Mouse (Mus musculus) testis, adult 2 months (tissue): Measurements from ENCODE around the gene Wdr81. TPM values are rescaled to one million over a fixed set of nuclear protein-coding genes. Genes with fewer than 3 reads are reported as not detected.
A peak's percentile ranks its signal among the peaks of the same experiment; 100 is the strongest.

Experiments used
- H3K27ac ChIP-seq: fragments of 200-500 bp; 2 replicates; pipeline ENCODE4 v1.5.1; 2012; ENCODE audit warnings: low read depth, low read length; ENCODE audit not compliant: control insufficient read depth, insufficient read depth
- H3K27me3 ChIP-seq: fragments of 200-500 bp; 2 replicates; pipeline ENCODE4 v1.6.1; 2012; ENCODE audit warnings: mild to moderate bottlenecking, low read length, moderate library complexity; ENCODE audit not compliant: control insufficient read depth, insufficient read depth
- H3K36me3 ChIP-seq: fragments of 200-500 bp; 2 replicates; pipeline ENCODE4 v1.6.1; 2012; ENCODE audit warnings: mild to moderate bottlenecking, low read length; ENCODE audit not compliant: control insufficient read depth, insufficient read depth
- H3K4me1 ChIP-seq: fragments of 200-500 bp; 2 replicates; pipeline ENCODE4 v1.6.1; 2012; ENCODE audit warnings: low read length; ENCODE audit not compliant: control insufficient read depth, insufficient read depth
- H3K4me3 ChIP-seq: fragments of 200-500 bp; 2 replicates; pipeline ENCODE4 v1.5.1; 2012; ENCODE audit warnings: low read depth, mild to moderate bottlenecking, low read length, moderate library complexity, mixed read lengths; ENCODE audit not compliant: control insufficient read depth
- CTCF ChIP-seq: fragments of 200-500 bp; IDR thresholded peaks from 2 replicates; pipeline ENCODE4 v1.5.1; 2012; ENCODE audit warnings: low read depth, mild to moderate bottlenecking, inconsistent platforms, low read length, moderate library complexity; ENCODE audit not compliant: control insufficient read depth, insufficient read depth, insufficient replicate concordance
- POLR2A ChIP-seq: fragments of 200-500 bp; IDR thresholded peaks from 2 replicates; pipeline ENCODE4 v1.6.1; 2012; ENCODE audit warnings: low read depth, mild to moderate bottlenecking, inconsistent platforms, low read length, moderate library complexity; ENCODE audit not compliant: control insufficient read depth
- polyA plus RNA-seq: library from polyadenylated mRNA; depleted of rRNA; stranded (reverse); fragments of >200 nt; gene quantifications from 2 replicates; pipeline ENCODE4 v1.2.3, GENCODE M21; 2012

Wdr81 gene
- polyA plus RNA-seq, 1 experiment: 5.1 TPM

- no peak overlapping the region for H3K4me3 ChIP-seq
- TF ChIP-seq POLR2A (no peak), CTCF (no peak)
- no peak overlapping the region for H3K27ac ChIP-seq
- no peaks in the 10 kb centered on the region for H3K36me3 ChIP-seq
- no peaks in the 10 kb centered on the region for H3K27me3 ChIP-seq
- no peaks in the 10 kb centered on the region for H3K4me1 ChIP-seq
These were observed 33.6 kb downstream of the Wdr81 start for GRCm38 (mm10) chr11:75420810-75421374.

- H3K4me3 ChIP-seq: no peak overlapping the region
- H3K27me3 ChIP-seq: no peaks in the 10 kb centered on the region
- H3K4me1 ChIP-seq: no peaks in the 10 kb centered on the region
- H3K27ac ChIP-seq: no peak overlapping the region
- no peak for TF ChIP-seq POLR2A
- no peak for TF ChIP-seq CTCF
- no peaks in the 10 kb centered on the region for H3K36me3 ChIP-seq
These were observed 34.5 kb downstream of the Wdr81 start for GRCm38 (mm10) chr11:75420037-75420436.

GRCm38 (mm10) chr11:75415994-75416393 is 38.5 kb downstream of the Wdr81 start:
- no peak overlapping the region for H3K4me3 ChIP-seq
- no peaks in the 10 kb centered on the region for H3K27me3 ChIP-seq
- no peaks in the 10 kb centered on the region for H3K36me3 ChIP-seq
- TF ChIP-seq CTCF (no peak), POLR2A (no peak)
- H3K4me1 ChIP-seq: no peaks in the 10 kb centered on the region
- no peak overlapping the region for H3K27ac ChIP-seq

GRCm38 (mm10) chr11:75415096-75415495 is 39.4 kb downstream of the Wdr81 start:
- Histone ChIP-seq H3K27me3 (no peaks in the 10 kb centered on the region), H3K27ac (no peak overlapping the region), H3K36me3 (no peaks in the 10 kb centered on the region), H3K4me3 (no peak overlapping the region), H3K4me1 (no peaks in the 10 kb centered on the region)
- TF ChIP-seq CTCF (no peak), POLR2A (no peak)

- H3K4me3 ChIP-seq: no peak overlapping the region
- H3K27me3 ChIP-seq: no peaks in the 10 kb centered on the region
- H3K36me3 ChIP-seq: no peaks in the 10 kb centered on the region
- H3K27ac ChIP-seq: no peak overlapping the region
- TF ChIP-seq POLR2A: no peak
- TF ChIP-seq CTCF: no peak
- no peaks in the 10 kb centered on the region for H3K4me1 ChIP-seq
These were observed 43.9 kb downstream of the Wdr81 start for GRCm38 (mm10) chr11:75410591-75410990.

GRCm38 (mm10) chr11:75409679-75410575 is 44.6 kb downstream of the Wdr81 start:
- Histone ChIP-seq H3K36me3 (no peaks in the 10 kb centered on the region), H3K4me3 (no peak overlapping the region), H3K4me1 (no peaks in the 10 kb centered on the region), H3K27ac (no peak overlapping the region), H3K27me3 (no peaks in the 10 kb centered on the region)
- TF ChIP-seq POLR2A (no peak), CTCF (no peak)

- Histone ChIP-seq H3K4me3 (no peak overlapping the region), H3K4me1 (no peaks in the 10 kb centered on the region), H3K36me3 (no peaks in the 10 kb centered on the region), H3K27ac (no peak overlapping the region), H3K27me3 (no peaks in the 10 kb centered on the region)
- TF ChIP-seq CTCF (peak; percentile 37; the same call in 1 of the 2 replicates), POLR2A (no peak)
These were observed 47.7 kb downstream of the Wdr81 start for GRCm38 (mm10) chr11:75406865-75407264.
